Mouse (Mus musculus) urinary bladder, postnatal 10 days (tissue): ENCODE results near the gene Gmip.

Experiments
- DNase-seq: peaks from one replicate; pipeline ENCODE4 v3.0.0; 2022; ENCODE audit warnings: low spot score

Gmip gene

GRCm38 (mm10) chr8:69803366-69803765, 5.1 kb upstream of the Gmip start:
- DNase-seq, result peak; percentile 7

- DNase-seq, result no peak
Measured at GRCm38 (mm10) chr8:69804537-69804936, 3.9 kb upstream of the Gmip start.

- peak; percentile 11 for DNase-seq
Measured at GRCm38 (mm10) chr8:69805086-69805485, 3.4 kb upstream of the Gmip start.

GRCm38 (mm10) chr8:69805491-69805890, 3.0 kb upstream of the Gmip start:
- DNase-seq, result peak; percentile 9

GRCm38 (mm10) chr8:69807236-69807635, 1.2 kb upstream of the Gmip start:
- no peak for DNase-seq

- no peak for DNase-seq
Measured at GRCm38 (mm10) chr8:69808864-69809403, 455 bp downstream of the Gmip start.

- no peak for DNase-seq
Measured at GRCm38 (mm10) chr8:69809820-69810219, 1.3 kb downstream of the Gmip start.

GRCm38 (mm10) chr8:69814881-69815280, 6.4 kb downstream of the Gmip start:
- DNase-seq, result no peak

GRCm38 (mm10) chr8:69815396-69815795, 6.9 kb downstream of the Gmip start:
- no peak for DNase-seq

GRCm38 (mm10) chr8:69820466-69820865, 12.0 kb downstream of the Gmip start:
- DNase-seq, result no peak

- DNase-seq, result no peak
Measured at GRCm38 (mm10) chr8:69821971-69822385, 13.5 kb downstream of the Gmip start.

GRCm38 (mm10) chr8:69822386-69823191, 14.1 kb downstream of the Gmip start, which contains the start of gene Lpar2:
Gene Lpar2 (plus strand): TSS chr8:69822429.
- no peak for DNase-seq

- no peak for DNase-seq
Measured at GRCm38 (mm10) chr8:69826371-69826770, 17.9 kb downstream of the Gmip start.

GRCm38 (mm10) chr8:69832298-69832853, 23.9 kb downstream of the Gmip start, which contains the start of gene Pbx4:
Gene Pbx4 (plus strand): TSS chr8:69832491.
- DNase-seq, result no peak

- DNase-seq, result no peak
Measured at GRCm38 (mm10) chr8:69837057-69837682, 28.7 kb downstream of the Gmip start.

- no peak for DNase-seq
Measured at GRCm38 (mm10) chr8:69847167-69848065, 38.9 kb downstream of the Gmip start.

- DNase-seq, result no peak
Measured at GRCm38 (mm10) chr8:69848951-69849350, 40.5 kb downstream of the Gmip start.

GRCm38 (mm10) chr8:69849899-69850298, 41.4 kb downstream of the Gmip start:
- DNase-seq, result no peak

- no peak for DNase-seq
Measured at GRCm38 (mm10) chr8:69850926-69851506, 42.5 kb downstream of the Gmip start.

GRCm38 (mm10) chr8:69853869-69854268, 45.4 kb downstream of the Gmip start:
- DNase-seq, result no peak

- no peak for DNase-seq
Measured at GRCm38 (mm10) chr8:69860807-69861206, 52.3 kb downstream of the Gmip start.
